Mouse (Mus musculus) cerebellum, adult 9-11 months (tissue): ENCODE measurements at regions not wholly inside any gene's neighbourhood (a gene's known extent, or its start where the extent isn't known, plus 50 kb on each side); places are given as distances from the start of the nearest gene placed in this dataset.
A peak's percentile ranks its signal among the peaks of the same experiment; 100 is the strongest.

Source experiments
- DNase-seq: peaks from one replicate; pipeline ENCODE4 v3.0.0; 2022

GRCm38 (mm10) chr12:16477572-16477971, 133.2 kb downstream of the Lpin1 start:
- no peak for DNase-seq

DNA sequence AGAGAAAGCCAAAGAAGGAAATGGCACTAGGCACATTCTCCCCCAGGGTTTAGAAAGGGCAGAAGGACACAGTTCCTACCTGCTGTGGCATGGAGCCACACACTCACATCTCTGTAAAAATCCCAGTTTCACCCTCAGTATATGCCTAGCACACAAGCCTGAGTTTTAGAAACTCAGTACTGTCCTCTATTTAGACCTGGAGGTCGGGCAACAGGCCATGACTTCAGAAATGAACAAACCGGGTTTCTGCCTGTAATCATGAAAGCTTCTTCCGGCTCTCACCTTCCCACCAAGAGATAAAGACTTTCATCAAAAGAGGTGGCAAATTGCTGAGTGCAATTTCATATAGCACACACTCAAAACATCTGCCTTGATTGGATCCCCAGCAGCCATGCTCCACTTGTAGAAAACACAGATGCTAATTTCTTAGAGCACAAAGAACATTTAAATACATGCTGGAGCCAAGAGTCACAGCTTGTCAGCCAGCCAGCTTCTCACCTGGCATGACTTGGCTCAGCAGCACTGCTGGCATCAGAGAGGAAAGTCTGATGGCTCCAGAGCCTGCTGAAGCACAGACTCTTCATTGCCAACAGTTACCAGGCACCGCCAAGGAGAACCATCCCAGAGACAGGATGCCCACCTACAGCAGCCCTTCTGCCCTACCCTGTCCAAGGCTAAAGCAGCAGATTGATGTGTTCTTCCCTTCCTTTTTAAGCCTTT, 136.2 kb downstream of the Lpin1 start:
- DNase-seq, result peak; percentile 89

DNA sequence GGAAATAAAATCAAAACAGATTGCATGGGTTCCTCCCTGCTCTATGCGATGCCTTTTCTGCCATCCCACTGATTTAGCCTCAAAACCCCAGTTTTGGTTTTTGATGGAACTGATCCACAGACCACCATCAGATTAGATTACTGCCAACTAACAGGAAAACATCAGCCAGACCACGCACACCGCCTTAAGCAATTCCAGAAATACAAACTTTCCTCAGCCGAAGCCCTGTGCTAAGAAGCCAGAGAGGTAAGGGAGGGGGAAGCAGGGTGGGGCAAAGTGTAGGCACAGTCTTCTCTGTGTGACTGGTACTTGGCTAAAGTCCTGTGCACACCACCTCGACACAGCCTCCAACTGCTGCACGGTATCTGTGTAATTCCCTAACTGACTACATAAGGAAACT, 153.3 kb downstream of the Lpin1 start:
- DNase-seq, result no peak

GRCm38 (mm10) chr12:16450771-16451435, 159.9 kb downstream of the Lpin1 start:
- no peak for DNase-seq

GRCm38 (mm10) chr12:16438717-16439116, 172.0 kb downstream of the Lpin1 start:
- no peak for DNase-seq

GRCm38 (mm10) chr12:16436961-16437360, 173.8 kb downstream of the Lpin1 start:
- DNase-seq, result no peak

DNA sequence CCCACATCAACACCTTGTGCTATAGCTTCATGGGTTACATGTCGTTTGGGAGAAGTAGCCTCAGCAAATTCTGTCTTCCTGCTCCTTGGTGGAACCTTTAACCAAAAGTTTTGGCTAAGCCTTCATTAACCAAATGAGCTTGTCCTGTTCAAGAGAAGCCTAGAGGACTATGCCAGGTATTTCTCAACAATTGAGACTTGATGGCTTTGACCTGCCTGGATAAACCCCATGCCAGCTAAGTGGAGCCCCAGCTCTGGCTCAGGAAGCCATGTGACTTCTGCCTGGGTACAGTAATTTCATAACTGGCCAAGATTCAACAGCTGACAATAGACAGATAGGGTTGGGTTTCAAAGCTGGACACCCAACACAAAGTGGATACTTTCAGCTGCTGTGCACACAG, 174.5 kb downstream of the Lpin1 start:
- no peak for DNase-seq

DNA sequence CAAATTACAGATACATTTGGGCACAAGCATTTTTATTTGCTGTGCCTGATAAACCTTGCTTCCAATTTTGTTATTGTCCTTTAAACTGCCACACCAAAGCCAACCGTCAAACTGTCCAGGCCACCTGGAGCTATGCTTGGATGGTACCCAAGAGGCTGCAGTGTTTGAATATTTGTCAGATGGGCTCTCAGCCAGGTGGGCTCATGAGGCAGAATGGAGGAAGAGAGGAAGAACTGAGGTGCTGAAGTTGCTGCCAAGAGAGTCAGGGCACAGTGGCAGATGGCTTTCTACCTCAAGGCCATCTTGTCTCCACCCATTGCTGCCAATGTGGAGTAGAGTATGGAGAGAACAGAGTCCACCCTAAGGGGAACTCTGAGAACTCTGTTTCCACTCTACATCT, 176.0 kb downstream of the Lpin1 start:
- peak; percentile 80 for DNase-seq

DNA sequence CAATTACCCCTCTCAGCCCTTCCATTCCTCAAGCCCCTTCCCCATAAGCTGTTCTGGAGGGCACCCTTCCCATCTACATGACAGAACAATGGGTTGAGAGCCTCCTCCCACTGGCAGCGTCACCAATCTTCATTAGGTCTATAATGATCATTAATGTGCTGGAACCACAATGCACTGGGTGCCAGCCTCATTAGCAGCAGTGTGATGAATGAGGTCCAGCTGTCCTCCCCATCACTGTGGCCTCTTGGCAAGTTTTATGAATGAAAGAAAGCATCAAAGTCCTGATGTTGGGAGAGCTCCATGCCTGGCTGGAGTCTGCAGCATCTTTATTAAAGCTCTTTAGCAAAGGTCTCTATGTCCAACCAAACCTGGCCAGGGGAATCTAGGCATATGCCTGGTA, 176.5 kb downstream of the Lpin1 start:
- DNase-seq, result peak; percentile 21

DNA sequence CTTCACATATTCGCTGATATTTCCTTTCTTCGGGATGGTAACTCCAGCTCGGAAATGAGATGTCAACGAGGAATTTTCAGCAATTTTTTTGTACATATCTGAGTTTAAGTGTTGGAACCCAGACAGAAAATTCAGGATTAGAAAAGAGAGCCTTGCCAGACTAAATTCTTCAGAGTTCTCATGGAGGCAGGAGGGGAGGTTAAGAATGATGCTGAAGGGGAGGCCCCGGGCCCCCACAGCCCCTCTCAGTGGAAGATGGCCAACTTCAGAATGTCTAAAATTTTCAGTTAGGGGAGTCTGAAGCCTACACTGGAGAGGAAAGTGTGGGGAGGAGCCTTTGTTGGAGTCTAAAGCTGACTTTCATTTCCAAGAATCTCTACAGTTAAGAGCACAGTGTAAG, 184.8 kb downstream of the Lpin1 start:
- no peak for DNase-seq

- no peak for DNase-seq
Measured at GRCm38 (mm10) chr12:16424526-16424925, 186.2 kb downstream of the Lpin1 start.

- no peak for DNase-seq
Measured at GRCm38 (mm10) chr12:16395720-16396119, 215.0 kb downstream of the Lpin1 start.

GRCm38 (mm10) chr12:16392851-16393250, 217.9 kb downstream of the Lpin1 start:
- no peak for DNase-seq

DNA sequence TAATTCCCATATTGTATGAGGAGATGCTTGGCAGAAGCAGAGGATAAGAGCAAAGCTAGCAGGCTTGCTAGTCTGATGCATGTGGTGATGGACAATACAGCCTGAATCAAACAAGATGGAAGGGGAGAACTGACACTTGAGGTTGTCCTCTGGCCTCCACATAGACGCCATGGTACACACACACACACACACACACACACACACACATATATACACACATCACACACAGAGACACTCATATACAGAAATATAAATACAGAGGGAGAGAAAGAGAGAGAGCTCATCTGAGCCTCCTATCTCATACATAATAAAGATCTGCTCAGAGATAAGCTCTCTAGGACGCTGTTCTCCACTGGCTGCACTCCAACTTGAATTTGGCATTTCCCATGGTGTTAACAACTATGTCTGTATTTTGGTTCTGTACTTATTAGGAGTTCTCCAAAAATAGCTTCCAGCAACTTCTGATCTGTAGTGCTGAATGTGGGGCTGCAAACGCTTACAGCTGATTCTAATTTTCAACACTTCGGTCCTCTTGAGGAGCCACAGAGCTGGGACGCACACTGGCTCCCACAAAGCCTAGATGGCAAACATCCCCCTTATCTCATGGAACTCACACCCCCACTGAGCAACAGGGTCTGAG, 219.0 kb downstream of the Lpin1 start:
- no peak for DNase-seq

DNA sequence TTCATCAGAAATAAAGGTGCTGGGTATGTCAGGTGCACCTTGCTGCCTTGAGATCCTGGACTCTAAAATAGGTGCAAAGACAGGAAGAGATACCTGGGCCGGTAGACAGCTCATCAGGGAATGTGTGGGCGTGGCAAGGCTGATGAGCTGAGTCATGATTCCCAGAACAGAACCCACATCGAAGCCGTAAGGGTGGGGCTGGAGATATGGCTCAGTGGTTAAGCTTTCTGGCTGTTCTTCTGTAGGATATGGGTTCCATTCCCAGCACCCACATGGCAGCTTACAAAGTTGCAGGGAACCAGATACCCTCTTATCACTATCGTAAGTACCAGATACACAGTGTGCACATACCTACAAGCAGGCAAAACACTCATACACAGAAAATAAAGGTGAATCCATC, 219.6 kb downstream of the Lpin1 start:
- DNase-seq, result no peak

DNA sequence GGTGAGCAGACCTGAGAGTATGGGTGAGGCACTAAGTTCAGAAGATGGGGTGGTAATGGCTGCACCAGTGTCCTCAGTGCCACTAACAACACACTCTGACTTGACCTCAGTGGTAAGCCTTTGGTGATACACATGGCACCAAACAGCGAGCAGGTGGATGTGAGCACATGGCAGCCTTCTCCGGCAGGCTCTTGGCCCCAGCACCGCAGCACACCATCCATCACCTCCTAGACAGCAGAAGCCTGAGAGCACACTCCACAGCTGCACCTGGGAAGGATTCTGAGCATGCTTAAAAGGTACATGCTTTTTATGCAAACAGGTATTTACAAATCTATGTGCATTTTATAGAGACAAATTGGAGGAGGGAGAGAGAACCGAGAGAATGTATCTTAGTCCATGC, 223.7 kb downstream of the Lpin1 start:
- no peak for DNase-seq

GRCm38 (mm10) chr12:16384396-16384795, 226.4 kb downstream of the Lpin1 start:
- no peak for DNase-seq

- no peak for DNase-seq
Measured at GRCm38 (mm10) chr12:16383499-16383935, 227.2 kb downstream of the Lpin1 start.

DNA sequence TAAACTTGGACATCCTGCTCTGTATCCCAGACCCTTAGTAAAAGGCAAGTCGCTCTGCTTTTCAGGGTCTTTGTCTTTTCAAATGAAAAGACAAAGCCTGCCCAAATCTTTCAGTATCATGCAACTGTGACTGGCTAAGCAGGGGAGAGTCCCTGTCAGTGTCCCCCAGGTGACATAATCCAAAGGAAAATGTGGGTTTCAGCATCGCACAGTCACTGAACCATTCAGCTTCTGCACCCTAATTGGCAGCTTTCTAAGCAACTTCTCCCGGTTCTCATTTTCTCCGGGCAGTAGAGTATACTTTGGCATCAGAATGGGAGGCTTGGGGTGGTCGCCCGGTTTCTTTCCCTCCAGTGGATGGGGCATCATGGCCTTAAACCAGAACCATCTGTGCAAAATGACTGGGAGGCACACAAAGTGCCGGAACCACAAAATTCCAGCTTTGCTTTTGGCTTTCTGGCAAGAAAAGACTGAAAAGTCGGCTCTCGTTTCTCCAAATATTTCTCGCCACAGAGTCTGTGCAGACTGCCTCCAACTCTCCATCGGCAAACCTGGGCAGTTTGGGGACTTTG, 228.3 kb downstream of the Lpin1 start:
- DNase-seq, result no peak

- no peak for DNase-seq
Measured at GRCm38 (mm10) chr12:16381026-16381425, 229.7 kb downstream of the Lpin1 start.

- no peak for DNase-seq
Measured at GRCm38 (mm10) chr12:16380346-16380745, 230.4 kb downstream of the Lpin1 start.

DNA sequence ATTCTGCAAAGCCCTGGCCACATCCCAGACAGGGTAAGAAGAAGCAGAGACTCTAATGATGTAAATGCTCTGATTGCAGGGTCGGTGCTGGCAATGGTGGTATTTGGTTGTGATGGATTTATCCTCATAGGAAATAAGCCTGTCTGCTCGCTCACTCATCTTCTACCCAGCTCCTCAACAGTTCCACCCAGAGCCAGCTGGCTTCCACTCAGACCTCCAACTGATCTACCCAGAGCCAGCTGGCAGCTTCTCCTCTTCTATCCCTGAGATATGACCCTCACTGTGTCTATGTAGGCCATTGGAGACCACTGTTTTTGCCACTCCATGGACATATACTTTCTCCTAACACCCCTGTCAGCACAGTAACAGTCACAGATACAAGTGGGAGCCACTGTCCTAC, 231.4 kb downstream of the Lpin1 start:
- DNase-seq, result no peak

DNA sequence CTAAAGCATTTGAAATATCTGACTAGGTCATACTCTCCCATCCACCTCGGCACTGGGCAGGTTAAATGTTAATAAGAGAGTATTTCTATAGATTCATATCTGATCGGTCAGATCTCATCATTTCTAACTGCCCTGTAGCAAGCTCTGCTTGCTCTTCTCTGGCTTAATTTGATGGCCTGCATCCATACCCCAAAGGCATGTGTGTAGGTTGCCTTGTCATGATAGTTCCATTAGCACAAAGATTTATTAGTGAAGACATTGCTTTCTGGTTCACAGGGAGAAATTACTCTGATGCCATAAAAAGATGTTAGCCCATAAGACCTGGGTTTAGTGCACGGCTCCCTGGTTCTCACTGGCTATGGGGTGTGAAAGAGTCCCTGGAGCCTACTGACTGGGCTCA, 232.3 kb downstream of the Lpin1 start:
- DNase-seq, result no peak
